Mouse (Mus musculus) neural tube, embryonic 11.5 days (tissue): ENCODE data around the gene Rfx8. TPM values are rescaled to one million over a fixed set of nuclear protein-coding genes. Genes with fewer than 3 reads are reported as not detected.
A peak's percentile ranks its signal among the peaks of the same experiment; 100 is the strongest.

Experiments
- ATAC-seq: fragments of 200-750 bp; cut with Nextera tagmentation; 2 replicates; pipeline ENCODE4 v1.8.0; 2017; ENCODE audit warnings: moderate number of reproducible peaks, mild to moderate bottlenecking, moderate TSS enrichment, moderate library complexity; ENCODE audit not compliant: insufficient read depth, low FRiP score, low TSS enrichment
- DNase-seq: peaks from one replicate; pipeline ENCODE4 v3.0.0-alpha.2; 2015; ENCODE audit warnings: low spot score
- H3K27ac ChIP-seq: fragments of 300-500 bp; sonication (generic); 2 replicates; pipeline ENCODE4 v1.5.1; 2014; ENCODE audit warnings: low read depth, mild to moderate bottlenecking, low read length
- H3K27me3 ChIP-seq: fragments of 300-500 bp; sonication (generic); 2 replicates; pipeline ENCODE4 v1.6.1; 2014; ENCODE audit warnings: mild to moderate bottlenecking, low read length, mixed read lengths; ENCODE audit not compliant: control insufficient read depth, insufficient read depth
- H3K36me3 ChIP-seq: fragments of 300-500 bp; sonication (generic); 2 replicates; pipeline ENCODE4 v1.6.1; 2014; ENCODE audit warnings: mild to moderate bottlenecking, low read length, moderate library complexity, mixed read lengths; ENCODE audit not compliant: control insufficient read depth, insufficient read depth
- H3K4me1 ChIP-seq: fragments of 300-500 bp; sonication (generic); 2 replicates; pipeline ENCODE4 v1.6.1; 2014; ENCODE audit warnings: low read length, mixed read lengths; ENCODE audit not compliant: control insufficient read depth, insufficient read depth
- H3K4me2 ChIP-seq: fragments of 300-500 bp; sonication (generic); 2 replicates; pipeline ENCODE4 v1.6.1; 2014; ENCODE audit warnings: low read depth, mild to moderate bottlenecking, moderate library complexity
- H3K4me3 ChIP-seq: fragments of 300-500 bp; sonication (generic); 2 replicates; pipeline ENCODE4 v1.5.1; 2014; ENCODE audit warnings: low read depth, low read length
- H3K9ac ChIP-seq: fragments of 300-500 bp; sonication (generic); 2 replicates; pipeline ENCODE4 v1.6.1; 2014; ENCODE audit warnings: mild to moderate bottlenecking, low read length
- H3K9me3 ChIP-seq: fragments of 300-500 bp; sonication (generic); 2 replicates; pipeline ENCODE4 v1.6.1; 2016; ENCODE audit warnings: low read length; ENCODE audit not compliant: control insufficient read depth
- WGBS: fragments of 180-500 bp; shearing (Covaris S2); extraction: QIAGEN DNeasy Blood & Tissue Kit; methylation state at CpG from one replicate; pipeline ENCODE4 v1.1.7; 2014; 5-methylcytosine and 5-hydroxymethylcytosine counted together
- polyA plus RNA-seq: library from polyadenylated mRNA; unstranded; fragments of >200 nt; fragmentation: Nextera tagmentation; extraction: Ambion mirVana; gene quantifications from 2 replicates; pipeline ENCODE4 v1.2.1, GENCODE M21; 2014

Gene Rfx8
- 0.15 and 0.22 TPM in 2 replicates for polyA plus RNA-seq

DNA sequence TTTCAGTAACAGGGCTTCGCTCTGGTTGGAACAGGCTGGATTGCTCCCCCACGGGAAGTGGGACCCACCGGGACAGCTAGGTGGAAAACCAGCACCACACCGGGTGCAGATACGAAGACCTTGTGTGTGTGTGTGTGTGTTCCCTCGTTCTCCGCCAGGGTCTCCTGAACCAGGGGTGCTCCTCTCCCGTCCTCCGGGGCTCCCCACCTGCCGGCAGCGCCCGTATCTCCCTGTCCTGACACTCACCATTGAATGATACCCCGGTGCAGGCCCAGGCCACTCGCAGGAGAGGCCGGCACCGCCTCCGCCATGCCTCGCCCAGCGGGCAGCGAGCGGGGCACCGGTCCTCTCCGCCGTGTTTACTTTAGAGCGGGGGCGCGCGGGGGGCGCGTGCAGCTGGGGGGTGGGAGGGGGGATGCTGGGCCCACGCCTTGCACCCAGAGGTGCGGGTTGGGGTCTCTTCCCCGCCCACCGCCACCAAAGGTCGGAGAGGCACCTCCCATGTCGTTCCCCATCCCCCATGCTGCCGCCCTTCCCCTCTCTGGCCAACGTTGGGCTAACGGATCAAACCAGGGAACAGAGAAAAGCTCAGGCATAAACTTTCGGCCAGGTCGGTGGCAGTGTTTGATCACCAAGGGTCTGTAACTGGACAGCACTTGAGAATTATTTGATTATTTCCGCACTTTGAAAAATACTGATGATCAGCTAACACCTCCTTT lies at the start of gene Rfx8:
TSS of gene Rfx8 (minus strand) at position 366 of the 719 bp plus-strand sequence.
- ATAC-seq (peak; percentile 67), DNase-seq (peak; percentile 61)
- Histone ChIP-seq H3K27ac (no peak within 1 kb of the TSS), H3K4me3 (peak within 1 kb of the TSS; percentile 48), H3K36me3 (no peaks in the 10 kb centered on the region), H3K4me1 (no peaks in the 10 kb centered on the region), H3K9me3 (no peaks in the 10 kb centered on the region), H3K27me3 (no peaks in the 10 kb centered on the region), H3K4me2 (peak within 1 kb of the TSS; percentile 81), H3K9ac (peak within 1 kb of the TSS; percentile 82)
- WGBS = 2% methylated on average over 35 of the region's 42 CpGs

DNA sequence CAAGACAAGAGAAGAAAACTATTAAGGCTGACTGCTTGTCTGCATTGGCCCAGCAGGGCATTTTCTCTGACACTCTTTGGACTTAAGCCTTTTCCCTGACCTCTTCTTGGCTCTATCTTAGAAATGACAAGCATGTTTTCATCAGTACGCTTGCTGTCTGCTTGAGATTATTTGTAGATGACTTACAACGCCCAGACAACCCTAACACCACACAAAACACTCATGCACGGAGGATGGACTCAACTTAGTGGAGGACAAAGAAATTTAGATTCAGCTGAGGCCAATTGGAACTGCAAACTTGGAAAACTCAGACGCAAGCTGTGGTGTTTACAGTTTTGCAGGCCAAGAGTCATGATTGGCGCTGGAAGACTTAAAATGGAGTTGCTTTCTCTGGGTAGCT lies 49.6 kb upstream of the Rfx8 start:
- 89% methylated on average over 5 of the region's 5 CpGs for WGBS
- Histone ChIP-seq H3K4me3 (no peak overlapping the region), H3K4me2 (no peak overlapping the region), H3K27ac (no peak overlapping the region), H3K9me3 (no peaks in the 10 kb centered on the region), H3K4me1 (0 out of 2 replicates have a peak, but pooled peaks cover 2% of the 10 kb centered on the region), H3K27me3 (no peaks in the 10 kb centered on the region), H3K9ac (no peak overlapping the region), H3K36me3 (no peaks in the 10 kb centered on the region)
- ATAC-seq (no peak), DNase-seq (no peak)

DNA sequence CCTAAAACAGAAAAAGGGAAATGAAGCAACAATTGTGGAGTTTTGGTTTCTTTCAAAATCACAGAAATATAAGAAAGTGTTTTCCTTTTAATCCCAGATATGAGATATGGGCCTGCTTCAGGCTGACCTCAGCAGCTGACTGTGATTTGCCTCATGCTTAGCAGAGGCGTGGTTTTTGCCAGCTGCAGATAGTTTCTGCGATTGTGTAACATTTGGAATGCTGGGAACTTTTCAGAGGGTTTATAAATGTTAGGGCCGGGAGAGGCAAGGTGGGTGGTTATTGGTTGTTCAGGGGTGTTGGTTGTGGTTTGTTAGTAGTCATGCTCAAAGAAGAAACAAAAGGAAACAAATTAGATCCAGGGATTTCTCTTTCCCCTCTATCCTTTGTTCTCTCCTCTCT lies 47.2 kb upstream of the Rfx8 start:
- no peak overlapping the region for H3K27ac ChIP-seq
- ATAC-seq (no peak), DNase-seq (no peak)
- H3K36me3 ChIP-seq = no peaks in the 10 kb centered on the region
- H3K4me1 ChIP-seq = 0 out of 2 replicates have a peak, but pooled peaks cover 2% of the 10 kb centered on the region
- WGBS = 75% methylated on average over 3 of the region's 3 CpGs
- H3K27me3 ChIP-seq = no peaks in the 10 kb centered on the region
- no peak overlapping the region for H3K9ac ChIP-seq
- no peak overlapping the region for H3K4me3 ChIP-seq
- H3K9me3 ChIP-seq = no peaks in the 10 kb centered on the region
- no peak overlapping the region for H3K4me2 ChIP-seq

DNA sequence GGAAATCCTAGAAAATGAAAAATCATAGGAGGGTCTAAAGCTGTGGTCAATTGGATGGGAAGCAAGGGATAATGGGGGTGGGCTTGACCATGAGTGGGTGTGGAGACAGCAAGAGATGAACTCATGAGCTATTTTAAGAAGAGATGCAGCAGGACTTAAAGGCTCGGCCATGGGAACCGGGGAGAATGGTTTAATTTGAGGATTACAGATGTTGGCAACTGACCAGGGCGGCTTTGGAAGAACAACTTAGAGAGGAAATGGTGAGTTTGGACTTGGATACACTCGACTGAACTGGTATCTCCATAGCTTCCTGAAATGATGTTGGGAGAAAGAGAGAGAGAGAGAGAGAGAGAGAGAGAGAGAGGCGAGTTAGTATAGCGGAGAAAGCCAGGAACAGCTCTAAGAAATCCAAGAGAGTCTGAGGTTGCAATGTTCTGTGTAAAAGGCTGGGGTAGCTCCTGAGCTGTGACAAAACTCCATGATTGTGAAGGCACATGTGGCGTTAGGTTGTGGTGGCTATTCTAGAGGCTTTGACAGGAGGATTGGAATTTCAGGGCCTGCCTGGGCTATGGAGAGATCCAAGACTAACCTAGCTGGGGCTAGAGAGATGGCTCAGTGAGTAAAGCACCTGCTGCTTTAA lies 45.2 kb upstream of the Rfx8 start:
- WGBS = 91% methylated on average over 7 of the region's 7 CpGs
- peaks cover 13% of the 10 kb centered on the region; the same call in 1 of the 2 replicates for H3K4me1 ChIP-seq

DNA sequence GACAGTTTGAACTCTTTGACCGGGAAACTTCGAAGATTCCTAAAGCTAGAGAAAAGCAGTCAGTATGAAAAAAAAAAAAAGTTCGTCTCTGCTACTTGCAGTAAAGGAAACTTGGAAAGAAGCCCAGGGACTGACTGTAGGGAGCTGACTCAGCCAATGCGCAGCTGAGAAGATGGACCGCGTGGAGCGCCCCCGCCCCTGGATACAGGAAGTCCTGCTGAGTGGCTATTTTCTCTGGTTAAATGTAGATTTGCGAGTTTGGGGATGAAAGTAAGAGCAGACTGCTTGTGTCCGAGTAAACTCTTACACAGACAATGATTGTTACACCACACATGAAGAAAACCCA lies 41.2 kb upstream of the Rfx8 start:
- peak overlapping the region; percentile 6; the same call in 1 of the 2 replicates for H3K4me3 ChIP-seq

More for the DNA sequence above, 45.2 kb upstream of the Rfx8 start:
- no peaks in the 10 kb centered on the region for H3K9me3 ChIP-seq
- no peak overlapping the region for H3K27ac ChIP-seq
- H3K27me3 ChIP-seq = no peaks in the 10 kb centered on the region
- no peaks in the 10 kb centered on the region for H3K36me3 ChIP-seq
- DNase-seq (no peak), ATAC-seq (no peak)
- no peak overlapping the region for H3K9ac ChIP-seq
- H3K4me2 ChIP-seq = no peak overlapping the region
- no peak overlapping the region for H3K4me3 ChIP-seq

DNA sequence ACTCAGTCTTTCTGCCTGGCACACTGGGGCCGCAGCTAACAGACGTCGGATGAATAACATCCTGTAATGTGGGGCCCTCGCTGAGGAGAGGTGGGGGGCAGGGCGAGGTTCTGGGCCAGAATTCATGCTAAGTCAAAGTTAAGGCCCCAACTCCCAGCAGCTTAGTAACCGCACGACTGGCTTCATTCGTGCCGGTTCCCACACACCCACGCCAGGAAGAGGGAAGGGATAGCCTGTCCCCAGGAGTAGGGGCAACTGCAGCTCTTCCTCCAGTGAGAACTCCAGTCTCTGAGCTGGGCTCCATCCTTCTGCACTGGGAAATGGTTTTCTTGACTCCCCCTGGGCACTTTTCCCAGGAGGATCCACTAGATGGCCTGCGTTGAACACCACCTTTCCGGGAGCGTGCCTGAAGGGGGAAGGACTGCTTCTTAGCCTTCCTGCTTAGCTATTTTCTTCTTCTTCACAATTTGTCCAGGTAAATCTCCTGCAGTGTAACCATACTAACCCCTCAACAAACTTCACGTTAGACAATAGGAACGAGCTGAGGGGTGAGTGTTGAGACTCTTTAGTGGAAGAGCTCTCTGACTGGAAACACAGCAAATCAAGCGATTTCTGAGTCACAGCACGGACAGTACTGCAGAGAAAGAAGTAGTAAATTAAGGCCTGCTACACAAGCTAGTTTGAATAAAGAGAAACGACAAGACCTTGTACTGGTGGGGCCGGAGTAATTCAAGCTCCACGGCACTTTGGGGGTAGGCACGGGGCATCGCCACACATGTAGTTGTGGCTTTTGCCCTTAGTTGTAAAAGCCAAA lies 40.6 kb upstream of the Rfx8 start:
- 0 out of 2 replicates have a peak overlapping the region, but pooled peaks have one; percentile 29 for H3K9ac ChIP-seq
- DNase-seq = peak; percentile 67
- no peaks in the 10 kb centered on the region for H3K36me3 ChIP-seq
- peak; percentile 69 for ATAC-seq
- whole genome bisulfite sequencing = 4% methylated on average over 22 of the region's 22 CpGs
- H3K27me3 ChIP-seq = no peaks in the 10 kb centered on the region
- H3K4me2 ChIP-seq = peak overlapping the region; percentile 42
- H3K9me3 ChIP-seq = no peaks in the 10 kb centered on the region
- H3K4me3 ChIP-seq = peak overlapping the region; percentile 6; the same call in 1 of the 2 replicates
- H3K27ac ChIP-seq = 0 out of 2 replicates have a peak overlapping the region, but pooled peaks have one; percentile 1
- peaks cover 16% of the 10 kb centered on the region; the same call in 1 of the 2 replicates for H3K4me1 ChIP-seq

More for the DNA sequence above, 41.2 kb upstream of the Rfx8 start:
- Histone ChIP-seq H3K4me2 (peak overlapping the region; percentile 42), H3K9me3 (no peaks in the 10 kb centered on the region), H3K4me1 (peaks cover 16% of the 10 kb centered on the region; the same call in 1 of the 2 replicates), H3K9ac (no peak overlapping the region), H3K36me3 (no peaks in the 10 kb centered on the region), H3K27ac (0 out of 2 replicates have a peak overlapping the region, but pooled peaks have one; percentile 1), H3K27me3 (no peaks in the 10 kb centered on the region)
- 3% methylated on average over 10 of the region's 10 CpGs for WGBS
- no peak; the same call in 1 of the 2 replicates for ATAC-seq
- peak; percentile 60 for DNase-seq

DNA sequence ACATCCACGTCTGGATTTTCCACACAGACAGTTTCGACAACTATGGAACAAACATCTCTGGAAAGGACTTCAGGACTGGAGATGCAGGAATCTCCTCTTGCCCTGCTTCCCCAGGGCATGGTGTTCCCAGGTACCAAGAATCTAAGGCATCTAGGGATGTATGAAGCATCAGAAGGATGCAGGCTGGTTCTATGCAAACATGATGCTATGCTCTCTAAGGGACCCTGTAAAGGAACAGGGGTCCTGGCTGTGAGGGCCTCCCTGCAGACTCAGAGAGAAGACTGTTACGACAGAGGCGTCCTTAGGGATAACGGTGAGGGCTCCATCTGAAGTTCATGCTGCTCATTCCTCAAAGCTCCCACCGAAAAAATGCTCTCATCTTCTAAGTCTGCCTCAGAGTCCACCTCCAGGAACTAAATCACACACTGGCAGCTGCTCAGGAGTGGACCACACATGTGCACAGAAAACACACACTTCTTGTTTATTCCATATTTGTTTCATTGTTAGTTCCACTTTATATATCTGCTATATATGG lies 39.5 kb upstream of the Rfx8 start:
- Histone ChIP-seq H3K27me3 (no peaks in the 10 kb centered on the region), H3K9me3 (no peaks in the 10 kb centered on the region), H3K4me3 (no peak overlapping the region), H3K27ac (no peak overlapping the region), H3K36me3 (no peaks in the 10 kb centered on the region), H3K4me2 (no peak overlapping the region), H3K9ac (no peak overlapping the region), H3K4me1 (peaks cover 16% of the 10 kb centered on the region; the same call in 1 of the 2 replicates)
- ATAC-seq (no peak), DNase-seq (no peak)
- WGBS = 70% methylated on average over 6 of the region's 6 CpGs
